Mouse (Mus musculus) G1E (cell line): Measurements from ENCODE around the gene BC029722.

Experiments used
- CTCF ChIP-seq: IDR thresholded peaks from 2 replicates; pipeline ENCODE4 v1.5.1; 2012; ENCODE audit warnings: low read depth, low read length, inconsistent platforms, mixed read lengths
- GATA1 ChIP-seq: IDR thresholded peaks from 2 replicates; pipeline ENCODE4 v1.6.1; 2012; ENCODE audit warnings: borderline replicate concordance, low read length, inconsistent platforms, mixed read lengths

DNA sequence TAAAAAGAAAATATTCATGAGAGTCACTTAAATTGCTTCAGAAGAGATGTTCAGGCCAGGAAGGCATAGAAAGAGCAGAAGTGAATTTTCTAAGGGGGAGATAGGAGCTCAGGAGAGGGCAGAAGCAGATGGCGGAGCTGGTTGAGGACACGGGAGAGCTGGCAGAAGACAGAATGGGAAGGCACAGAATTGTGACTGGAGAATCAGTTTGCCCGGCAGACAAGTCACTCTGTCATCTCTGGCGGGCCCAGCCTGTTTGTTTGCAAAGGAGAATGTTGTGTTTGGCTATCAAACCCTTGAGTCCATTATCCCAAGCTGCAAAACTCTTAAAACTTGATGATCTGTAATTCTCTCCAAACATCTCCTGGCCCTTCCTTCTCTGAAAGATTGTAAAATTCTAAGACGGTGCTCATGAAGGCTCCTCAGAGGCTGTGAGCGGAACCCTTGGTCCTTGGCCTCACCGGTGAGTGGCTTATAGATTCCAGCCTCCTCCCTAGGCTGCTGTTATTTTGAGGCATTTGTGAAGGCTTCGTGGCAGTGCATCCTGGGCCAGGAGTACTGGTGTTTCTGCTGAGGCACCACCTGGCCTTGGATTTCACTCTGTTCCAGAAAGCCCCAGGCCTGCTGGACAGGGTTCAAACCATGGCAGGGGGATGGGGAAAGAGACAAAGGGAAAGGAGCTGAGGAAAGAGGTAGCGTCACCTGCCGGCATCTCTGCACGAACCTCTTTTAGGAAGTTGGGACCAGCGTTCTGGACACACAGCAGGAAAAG, 24.4 kb downstream of the BC029722 start:
- TF ChIP-seq GATA1 (no peak), CTCF (no peak)
